Mouse (Mus musculus): ENCODE results near the gene Tiam1.

- TF ChIP-seq CTCF (IDR thresholded peaks at IDR 0.05; ENCODE audit: low read depth) (no peak), EP300 (IDR thresholded peaks at IDR 0.05; ENCODE audit: low read depth) (no peak)
These were observed 343.8 kb downstream of the Tiam1 start for GRCm38 (mm10) chr16:89799772-89800171.

Measured in liver, embryonic 14.5 days (tissue).